In the genomic region with DNA sequence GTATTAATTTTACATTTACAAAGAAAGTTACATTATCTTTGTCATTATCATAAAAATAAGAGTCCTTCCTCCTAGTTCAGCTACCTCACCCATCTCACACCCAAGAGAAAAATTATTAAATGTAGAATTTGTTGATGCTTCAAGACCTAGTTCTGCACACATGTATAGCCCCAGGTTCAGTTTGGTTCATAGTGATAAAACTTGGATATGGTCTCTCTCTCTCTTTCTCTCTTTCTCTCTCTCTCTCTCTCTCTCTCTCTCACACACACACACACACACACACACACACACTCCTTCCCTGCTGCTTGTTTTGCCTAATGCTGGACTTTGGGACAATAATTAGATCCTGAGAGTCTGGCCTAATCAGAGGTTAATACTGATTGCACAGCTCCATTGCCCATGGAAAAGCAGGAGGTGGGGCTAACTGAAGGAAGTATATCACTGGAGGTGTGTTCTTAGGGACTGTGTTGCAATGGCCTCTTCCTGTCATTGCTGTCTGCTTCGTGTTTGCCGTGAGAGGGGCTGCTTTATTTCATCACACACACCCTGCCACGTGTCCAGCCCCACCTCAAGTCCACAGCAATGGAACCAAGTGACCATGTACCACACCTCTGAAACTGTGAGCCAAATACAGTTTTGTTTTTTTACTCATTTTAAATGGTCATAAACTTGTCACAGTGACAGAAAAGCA, we compare ENCODE assay signal across 8 mouse cellular contexts. TPM values are rescaled to one million over a fixed set of nuclear protein-coding genes. Genes with fewer than 3 reads are reported as not detected.
A peak's percentile ranks its signal among the peaks of the same experiment; 100 is the strongest.
DNase-seq lines count a peak whose midpoint lies in the region; ATAC-seq and TF ChIP-seq lines count a peak whose summit lies in the region.

No protein-coding gene starts in this region.

- no peak for DNase-seq in heart, postnatal 0 days (ENCODE audit: low spot score)
- DNase-seq in heart, postnatal 36 days, result no peak
- no peak for DNase-seq in forebrain, embryonic 10.5 days (ENCODE audit: extremely low spot score, low spot score)
- DNase-seq in liver (peak; percentile 33), adipocyte (ENCODE audit: low spot score) (no peak)
- peak; percentile 24 for DNase-seq in naive thymus-derived CD4-positive, alpha-beta T cell, adult 2 months (ENCODE audit: low read depth)
- DNase-seq in T-cell, adult 2 months (ENCODE audit: low spot score), result no peak
- DNase-seq in frontal cortex, adult 2 months (ENCODE audit: extremely low spot score in 1 of 2, low spot score in 1 of 2), result no peak

- no peak for TF ChIP-seq EP300 in heart, postnatal 0 days (IDR thresholded peaks at IDR 0.05; ENCODE audit: low read depth)

- 53% methylated on average over 3 of the region's 3 CpGs for WGBS in heart, postnatal 0 days
- 43% methylated on average over 3 of the region's 3 CpGs for WGBS in forebrain, embryonic 10.5 days

- no peaks in the 10 kb centered on the region for H3K36me3 ChIP-seq in heart, postnatal 0 days (replicated peaks; ENCODE audit: control insufficient read depth, insufficient read depth, low read length)
- H3K36me3 ChIP-seq in forebrain, embryonic 10.5 days (replicated peaks), result no peaks in the 10 kb centered on the region

- no peak overlapping the region for H3K4me3 ChIP-seq in heart, postnatal 0 days (ENCODE audit: low read depth, low read length)
- H3K4me3 ChIP-seq in forebrain, embryonic 10.5 days, result peak overlapping the region; percentile 94

- TF ChIP-seq CTCF in heart, postnatal 0 days (IDR thresholded peaks at IDR 0.05; ENCODE audit: low read depth), result no peak

- no peak overlapping the region for H3K9ac ChIP-seq in heart, postnatal 0 days (replicated peaks; ENCODE audit: low read depth, low read length)

- H3K27me3 ChIP-seq in heart, postnatal 0 days (ENCODE audit: control insufficient read depth, insufficient read depth, low read length), result no peaks in the 10 kb centered on the region
- peaks cover 5% of the 10 kb centered on the region; the same call in 1 of the 2 replicates for H3K27me3 ChIP-seq in forebrain, embryonic 10.5 days (ENCODE audit: poor library complexity, severe bottlenecking)

- ATAC-seq in heart, postnatal 0 days (ENCODE audit: insufficient read depth, low read depth), result no peak

- no peaks in the 10 kb centered on the region for H3K9me3 ChIP-seq in heart, postnatal 0 days (replicated peaks; ENCODE audit: control insufficient read depth, low read length)
- no peaks in the 10 kb centered on the region; the same call in 1 of the 2 replicates for H3K9me3 ChIP-seq in forebrain, embryonic 10.5 days

- no peak overlapping the region for H3K27ac ChIP-seq in heart, postnatal 0 days (ENCODE audit: low read depth)
- H3K27ac ChIP-seq in forebrain, embryonic 10.5 days, result no peak overlapping the region

- H3K4me1 ChIP-seq in heart, postnatal 0 days (ENCODE audit: control insufficient read depth, insufficient read depth), result peaks cover 12% of the 10 kb centered on the region; the same call in 1 of the 2 replicates
- peaks cover 26% of the 10 kb centered on the region for H3K4me1 ChIP-seq in forebrain, embryonic 10.5 days

- intact Hi-C loops in heart, postnatal 36 days (cut with DNase I), result loop anchor here (5.0 kb wide), 2 partner anchors 74 to 89 kb away; partner anchors contain the start of genes Gm20503 and Ptgr1

- peak overlapping the region; percentile 66; the same call in 1 of the 2 replicates for H3K4me2 ChIP-seq in heart, postnatal 0 days (ENCODE audit: low read depth, low read length)

RNA-seq across cellular contexts. Expression of gene Ecpas, which starts 0.9 kb away (rescaled TPM):
- total RNA-seq in heart, postnatal 0 days (2014; rRNA removed; ENCODE audit: low replicate concordance), result 38.0 and 62.9 TPM in 2 replicates
- 21.5 and 26.7 TPM in 2 replicates for polyA plus RNA-seq in heart, postnatal 0 days (2015; fragmentation: Nextera tagmentation; extraction: Ambion mirVana)
- total RNA-seq in heart, postnatal 36 days (2021), result 100 to 1,000 TPM; 212 TPM
- 32.6 and 33.9 TPM in 2 replicates for polyA plus RNA-seq in forebrain, embryonic 10.5 days (2016; fragmentation: Nextera tagmentation; extraction: Ambion mirVana)
- 36.8 and 40.3 TPM in 2 replicates for polyA plus RNA-seq in frontal cortex, adult 2 months (2012; rRNA removed)

RNA-seq across cellular contexts. Expression of gene Zkscan16, which starts 29.9 kb away (rescaled TPM):
- total RNA-seq in heart, postnatal 0 days (2014; rRNA removed; ENCODE audit: low replicate concordance), result not detected in 2 replicates
- polyA plus RNA-seq in heart, postnatal 0 days (2015; fragmentation: Nextera tagmentation; extraction: Ambion mirVana), result 0.05 TPM in 1 of 2 replicates, not detected in the other
- total RNA-seq in heart, postnatal 36 days (2021), result not detected
- polyA plus RNA-seq in forebrain, embryonic 10.5 days (2016; fragmentation: Nextera tagmentation; extraction: Ambion mirVana), result 1.2 and 1.5 TPM in 2 replicates
- polyA plus RNA-seq in frontal cortex, adult 2 months (2012; rRNA removed), result 9.9 and 15.3 TPM in 2 replicates

Comparison
In these comparisons a context has a peak if more than half of its experiments do, and no peak if none do; other contexts are left out.
1. DNase-seq: peak in liver (single experiment) and naive thymus-derived CD4-positive, alpha-beta T cell, adult 2 months (single experiment); none in heart, postnatal 0 days (single experiment), heart, postnatal 36 days (0 of 2), forebrain, embryonic 10.5 days (single experiment), T-cell, adult 2 months (single experiment), frontal cortex, adult 2 months (0 of 2) and adipocyte (single experiment).